Mouse (Mus musculus) left cerebral cortex, postnatal 36 days (tissue): ENCODE results near the gene Cdkn2aipnl. TPM values are rescaled to one million over a fixed set of nuclear protein-coding genes. Genes with fewer than 3 reads are reported as not detected.

ENCODE experiments used
- DNase-seq, 2 experiments: peaks; one replicate each; pipeline ENCODE4 v3.0.0; 2021 to 2022; ENCODE audit warnings: low spot score in 2 of 2, mixed read lengths in 1 of 2
- intact Hi-C: fragments of 180-260 bp; cut with DNase I; formaldehyde crosslinking; loops from one replicate; pipeline ENCODE4 v1.15.1; 2025
- total RNA-seq, 2 experiments: library from RNA; stranded (reverse); gene quantifications; 2 replicates each; pipeline ENCODE4 v1.2.3; 2021

Gene Cdkn2aipnl
- total RNA-seq, 2 experiments from 2014 or later: 32.1 to 36.4 TPM

- no peak for DNase-seq
- intact Hi-C loops: no loop called here
Measured at GRCm38 (mm10) chr11:51944239-51944638, 23.2 kb upstream of the Cdkn2aipnl start.

- intact Hi-C loops: loop anchor here (5.0 kb wide), 2 partner anchors 48 to 88 kb away; partner anchors contain the start of gene Jade2
- peak; percentile 65 to 68 for DNase-seq
Measured at GRCm38 (mm10) chr11:51945548-51945947, 21.9 kb upstream of the Cdkn2aipnl start.

- intact Hi-C loops: loop anchor here (5.0 kb wide), 2 partner anchors 49 to 89 kb away; partner anchors contain the start of gene Jade2
- peak; percentile 29 to 47 for DNase-seq
Measured at GRCm38 (mm10) chr11:51946144-51946543, 21.3 kb upstream of the Cdkn2aipnl start.

- intact Hi-C loops: loop anchor here (5.0 kb wide), 2 partner anchors 52 to 92 kb away; partner anchors contain the start of gene Jade2
- DNase-seq: no peak
Measured at GRCm38 (mm10) chr11:51949155-51949840, 18.2 kb upstream of the Cdkn2aipnl start.

GRCm38 (mm10) chr11:51949919-51950318 lies 17.5 kb upstream of the Cdkn2aipnl start:
- intact Hi-C loops: loop anchor here (5.0 kb wide), 2 partner anchors 53 to 93 kb away; partner anchors contain the start of gene Jade2

GRCm38 (mm10) chr11:51951861-51952420 lies 15.5 kb upstream of the Cdkn2aipnl start:
- intact Hi-C loops: no loop called here
- DNase-seq: no peak

More at GRCm38 (mm10) chr11:51949919-51950318, 17.5 kb upstream of the Cdkn2aipnl start:
- no peak for DNase-seq

- intact Hi-C loops: no loop called here
- no peak for DNase-seq
Measured at GRCm38 (mm10) chr11:51956112-51956511, 11.3 kb upstream of the Cdkn2aipnl start.

GRCm38 (mm10) chr11:51957760-51958159 lies 9.7 kb upstream of the Cdkn2aipnl start:
- no peak for DNase-seq
- intact Hi-C loops: no loop called here

GRCm38 (mm10) chr11:51959511-51959910 lies 8.0 kb upstream of the Cdkn2aipnl start:
- intact Hi-C loops: no loop called here
- DNase-seq: no peak

- intact Hi-C loops: loop anchor here (10.0 kb wide), 1 partner anchor 265 kb away; no protein-coding TSS in a partner anchor
- no peak for DNase-seq
Measured at GRCm38 (mm10) chr11:51960061-51960460, 7.4 kb upstream of the Cdkn2aipnl start.

- peak in 1 of 2 experiments; percentile 12 for DNase-seq
- intact Hi-C loops: loop anchor here (10.0 kb wide), 1 partner anchor 264 kb away; no protein-coding TSS in a partner anchor
Measured at GRCm38 (mm10) chr11:51960967-51961471, 6.4 kb upstream of the Cdkn2aipnl start.

- DNase-seq: no peak
- intact Hi-C loops: loop anchor here (10.0 kb wide), 1 partner anchor 263 kb away; no protein-coding TSS in a partner anchor
Measured at GRCm38 (mm10) chr11:51961761-51962160, 5.7 kb upstream of the Cdkn2aipnl start.

GRCm38 (mm10) chr11:51962277-51962676 lies 5.2 kb upstream of the Cdkn2aipnl start:
- intact Hi-C loops: loop anchor here (10.0 kb wide), 1 partner anchor 263 kb away; no protein-coding TSS in a partner anchor
- no peak for DNase-seq

GRCm38 (mm10) chr11:51966651-51967050 lies 810 bp upstream of the Cdkn2aipnl start:
- intact Hi-C loops: loop anchor here (1.0 to 10.0 kb wide), 4 partner anchors 50 to 258 kb away; partner anchors contain the start of gene Jade2

GRCm38 (mm10) chr11:51968896-51969295 lies 1.4 kb downstream of the Cdkn2aipnl start:
- intact Hi-C loops: loop anchor here (10.0 kb wide), 1 partner anchor 256 kb away; no protein-coding TSS in a partner anchor
- DNase-seq: no peak

More at GRCm38 (mm10) chr11:51966651-51967050, 810 bp upstream of the Cdkn2aipnl start:
- DNase-seq: no peak

GRCm38 (mm10) chr11:51969511-51969910 lies 2.0 kb downstream of the Cdkn2aipnl start:
- intact Hi-C loops: loop anchor here (10.0 kb wide), 1 partner anchor 255 kb away; no protein-coding TSS in a partner anchor
- DNase-seq: no peak

GRCm38 (mm10) chr11:51971644-51972043 lies 4.2 kb downstream of the Cdkn2aipnl start:
- DNase-seq: no peak
- intact Hi-C loops: no loop called here

- intact Hi-C loops: loop anchor here (2.0 to 10.0 kb wide), 3 partner anchors 98 to 345 kb away; partner anchors contain the start of genes Jade2 and Ppp2ca
Measured at GRCm38 (mm10) chr11:51999611-52000289, 32.3 kb downstream of the Cdkn2aipnl start.

GRCm38 (mm10) chr11:52000290-52000962 lies 33.0 kb downstream of the Cdkn2aipnl start, which contains the start of gene Ube2b:
TSS of gene Ube2b (minus strand) at chr11:52000762.
- peak; percentile 91 to 93 for DNase-seq
- intact Hi-C loops: loop anchor here (2.0 to 10.0 kb wide), 3 partner anchors 97 to 344 kb away; partner anchors contain the start of genes Jade2 and Ppp2ca

More at GRCm38 (mm10) chr11:51999611-52000289, 32.3 kb downstream of the Cdkn2aipnl start:
- DNase-seq: peak; percentile 9 to 30
